Mouse (Mus musculus): ENCODE results near the gene Ccdc141.

- TF ChIP-seq POLR2A (IDR thresholded peaks at IDR 0.05; ENCODE audit: low read depth, low read length) (no peak), CTCF (conservative IDR thresholded peaks at IDR 0.05; ENCODE audit: insufficient read depth, insufficient read length, low read depth, low read length) (no peak)
Observed at GRCm38 (mm10) chr2:77011981-77012380, 158.5 kb downstream of the Ccdc141 start.

Data from kidney, adult 2 months (tissue).